Mouse (Mus musculus): ENCODE measurements around the gene BC024978.

DNA sequence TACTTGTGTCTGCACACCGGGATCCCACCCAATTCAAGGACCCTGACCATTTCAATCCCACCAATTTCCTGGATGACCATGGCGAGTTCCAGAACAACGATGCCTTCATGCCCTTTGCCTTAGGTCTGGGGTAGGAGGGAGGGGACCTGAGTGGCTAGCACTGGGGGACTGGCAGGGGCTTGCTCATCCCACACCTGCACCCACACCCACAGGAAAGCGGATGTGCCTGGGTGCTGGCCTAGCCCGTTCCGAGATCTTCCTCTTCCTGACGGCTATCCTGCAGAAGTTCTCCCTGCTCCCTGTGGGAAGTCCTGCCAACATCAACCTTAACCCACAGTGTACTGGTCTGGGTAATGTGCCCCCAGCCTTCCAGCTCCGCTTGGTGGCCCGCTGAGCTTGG, 37.4 kb upstream of the BC024978 start:
- no peak for TF ChIP-seq POLR2A (IDR thresholded peaks at IDR 0.05; ENCODE audit: control insufficient read depth, low read depth, low read length)
- TF ChIP-seq CTCF (IDR thresholded peaks at IDR 0.05; ENCODE audit: control insufficient read depth, insufficient read depth, insufficient replicate concordance, low read depth, low read length), result no peak

All from testis, adult 2 months (tissue).